Mouse (Mus musculus): ENCODE data around the gene Mageb3. TPM values are rescaled to one million over a fixed set of nuclear protein-coding genes. Genes with fewer than 3 reads are reported as not detected.
"Not testable (repeated sequence)": the region's sequence is repeated elsewhere in the genome, so short reads cannot be mapped to it uniquely, and the experiment has no call there.

Gene Mageb3
- total RNA-seq (2021), result under 1 TPM in 1 of 2 experiments, not detected in 1; 0.09 TPM
- long read RNA-seq, experiment 1, partial matches to known transcripts, result 0 of 1 reads
- long read RNA-seq, experiment 1, other reads (novel, unspliced or antisense), result 1 of 1 reads
- long read RNA-seq, experiment 2, result 0 reads

- DNase-seq, result peak; percentile 98
- intact Hi-C loops (cut with DNase I; ENCODE audit: low total_unique reads), result no loop called here
These were observed at the start of gene Mageb3, which contains the start of gene Ctdspl2 for GRCm38 (mm10) chr2:121955765-121956223. Gene Mageb3, minus strand, starts transcription at chr2:121956092. Gene Ctdspl2, plus strand, starts transcription at chr2:121956001.

GRCm38 (mm10) chr2:121995738-121996137, 39.8 kb upstream of the Mageb3 start:
- no peak for DNase-seq
- intact Hi-C loops (cut with DNase I; ENCODE audit: low total_unique reads), result no loop called here

GRCm38 (mm10) chr2:121957216-121957792, 1.4 kb upstream of the Mageb3 start:
- DNase-seq, result no peak
- intact Hi-C loops (cut with DNase I; ENCODE audit: low total_unique reads), result no loop called here

GRCm38 (mm10) chr2:121956224-121957018, 529 bp upstream of the Mageb3 start:
- peak; percentile 96 for DNase-seq
- intact Hi-C loops (cut with DNase I; ENCODE audit: low total_unique reads), result no loop called here

GRCm38 (mm10) chr2:121954971-121955656, 778 bp downstream of the Mageb3 start:
- intact Hi-C loops (cut with DNase I; ENCODE audit: low total_unique reads), result no loop called here
- DNase-seq, result peak; percentile 3

GRCm38 (mm10) chr2:121943364-121943763, 12.5 kb downstream of the Mageb3 start:
- intact Hi-C loops (cut with DNase I; ENCODE audit: low total_unique reads), result no loop called here

GRCm38 (mm10) chr2:121937624-121938023, 18.3 kb downstream of the Mageb3 start:
- intact Hi-C loops (cut with DNase I; ENCODE audit: low total_unique reads); DNase-seq: not testable (repeated sequence)

More at GRCm38 (mm10) chr2:121943364-121943763, 12.5 kb downstream of the Mageb3 start:
- no peak for DNase-seq

GRCm38 (mm10) chr2:121916047-121916970, 39.6 kb downstream of the Mageb3 start:
- intact Hi-C loops (cut with DNase I; ENCODE audit: low total_unique reads), result no loop called here
- DNase-seq, result no peak

- intact Hi-C loops (cut with DNase I; ENCODE audit: low total_unique reads), result no loop called here
- DNase-seq, result no peak
These were observed 45.9 kb downstream of the Mageb3 start for GRCm38 (mm10) chr2:121909975-121910374.

Other genes with a start within 250 kb of the Mageb3 start
- gene Frmd5, start 149.0 kb downstream of the Mageb3 start, total RNA-seq (2021), result under 1 TPM; 0.33 to 0.38 TPM
- 10 to 100 TPM; 16.9 to 22.4 TPM for gene Casc4, start 89.1 kb downstream of the Mageb3 start, total RNA-seq (2021)
- 10 to 100 TPM in 1 of 2 experiments, 1 to 10 TPM in 1; 9.7 to 10.6 TPM for gene Ctdspl2, start 91 bp downstream of the Mageb3 start, total RNA-seq (2021)
- 10 to 100 TPM; 16.4 to 19.3 TPM for gene Eif3j1, start 72.5 kb upstream of the Mageb3 start, total RNA-seq (2021)
- gene Spg11, start 162.3 kb upstream of the Mageb3 start, total RNA-seq (2021), result 1 to 10 TPM; 6.3 to 6.4 TPM
- 10 to 100 TPM; 80.2 to 95.9 TPM for gene B2m, start 191.6 kb upstream of the Mageb3 start, total RNA-seq (2021)
- not detected for gene Trim69, start 204.6 kb upstream of the Mageb3 start, total RNA-seq (2021)
- not detected for gene Patl2, start 230.1 kb upstream of the Mageb3 start, total RNA-seq (2021)
- not detected for gene Terb2, start 230.2 kb upstream of the Mageb3 start, total RNA-seq (2021)